Mouse (Mus musculus): ENCODE measurements at regions not wholly inside any gene's neighbourhood (a gene's known extent, or its start where the extent isn't known, plus 50 kb on each side); places are given as distances from the start of the nearest gene placed in this dataset.
"Not testable (repeated sequence)": the region's sequence is repeated elsewhere in the genome, so short reads cannot be mapped to it uniquely, and the experiment has no call there.

GRCm38 (mm10) chr3:147716391-147716790 lies 864.2 kb downstream of the Ttll7 start:
- Histone ChIP-seq H3K27me3 (no peaks in the 10 kb centered on the region), H3K27ac (no peak overlapping the region), H3K4me3 (replicated peaks) (no peak overlapping the region), H3K4me1 (replicated peaks) (no peaks in the 10 kb centered on the region), H3K9ac (replicated peaks) (no peak overlapping the region), H3K9me3 (no peaks in the 10 kb centered on the region), H3K36me3 (no peaks in the 10 kb centered on the region), H3K4me2 (replicated peaks) (no peak overlapping the region)
- 51% methylated on average over 4 of the region's 4 CpGs for WGBS
- no peak for ATAC-seq

DNA sequence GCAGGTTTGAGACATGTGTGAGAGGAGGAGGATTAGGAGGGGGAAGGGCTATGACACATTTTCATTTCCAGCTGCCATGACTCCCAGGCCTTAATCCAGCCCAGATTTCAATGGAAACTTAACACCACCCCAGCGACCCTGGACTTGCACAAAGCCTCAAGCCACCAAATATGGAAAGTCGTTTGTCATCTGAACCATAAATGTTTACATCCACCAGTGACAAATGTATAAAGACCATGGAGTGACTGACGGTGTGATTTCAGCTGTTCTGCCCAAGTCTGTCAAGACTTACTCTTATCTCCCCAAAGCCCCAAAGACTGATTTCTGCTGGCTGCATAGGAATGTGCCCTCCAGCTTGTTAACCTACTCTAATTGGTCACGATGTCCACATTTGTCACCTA lies 855.2 kb downstream of the Ttll7 start:
- 56% methylated on average over 4 of the region's 4 CpGs for WGBS
- H3K27ac ChIP-seq, result no peak overlapping the region
- H3K27me3 ChIP-seq, result no peaks in the 10 kb centered on the region
- no peaks in the 10 kb centered on the region for H3K4me1 ChIP-seq (replicated peaks)
- H3K4me2 ChIP-seq (replicated peaks), result no peak overlapping the region
- H3K4me3 ChIP-seq (replicated peaks), result no peak overlapping the region
- H3K9ac ChIP-seq (replicated peaks), result no peak overlapping the region
- ATAC-seq, result no peak
- H3K9me3 ChIP-seq, result no peaks in the 10 kb centered on the region
- no peaks in the 10 kb centered on the region for H3K36me3 ChIP-seq

DNA sequence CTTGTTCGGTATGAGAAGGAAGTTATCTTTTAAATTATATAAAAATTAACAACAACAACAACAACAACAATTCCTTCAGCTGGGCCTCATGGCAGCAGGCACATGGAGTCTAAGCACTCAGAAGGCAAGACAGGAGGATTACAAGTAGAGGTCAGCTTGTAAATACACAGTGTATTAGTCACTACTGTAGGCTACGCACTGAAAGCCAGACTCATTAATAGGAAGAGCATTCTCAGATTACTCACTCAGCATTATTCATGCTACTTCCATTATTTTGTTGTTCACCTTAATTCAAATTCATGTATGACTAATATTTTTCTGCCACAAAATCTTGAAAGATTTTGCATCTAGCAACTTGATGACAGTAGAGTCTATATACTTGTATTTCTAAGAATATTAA lies 831.6 kb downstream of the Ttll7 start:
- WGBS, result 87% methylated on average over 2 of the region's 2 CpGs
- Histone ChIP-seq H3K4me3 (replicated peaks) (no peak overlapping the region), H3K4me2 (replicated peaks) (no peak overlapping the region), H3K9me3 (no peaks in the 10 kb centered on the region), H3K27ac (no peak overlapping the region), H3K27me3 (no peaks in the 10 kb centered on the region), H3K36me3 (no peaks in the 10 kb centered on the region), H3K9ac (replicated peaks) (no peak overlapping the region), H3K4me1 (replicated peaks) (peaks cover 9% of the 10 kb centered on the region)
- ATAC-seq, result no peak

DNA sequence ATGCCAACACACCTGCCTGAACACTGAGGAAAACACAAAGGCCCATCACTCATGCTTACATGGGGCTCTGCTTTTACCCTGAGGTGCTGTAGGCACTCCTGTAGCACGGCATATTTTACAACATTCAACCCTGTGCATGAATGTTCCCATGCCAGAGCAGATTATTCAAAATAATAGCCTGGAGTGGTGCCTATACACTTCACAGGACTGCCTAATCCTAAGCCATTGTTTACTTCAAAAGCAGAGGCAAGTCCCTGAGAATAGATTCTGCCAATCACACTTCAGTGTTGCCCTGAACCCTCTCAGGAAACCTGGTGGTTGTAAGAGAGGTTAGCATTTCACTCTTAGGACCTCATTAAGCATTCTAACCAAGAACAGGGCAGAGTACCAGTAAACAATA lies 828.1 kb downstream of the Ttll7 start:
- Histone ChIP-seq H3K9ac (replicated peaks) (no peak overlapping the region), H3K27me3 (no peaks in the 10 kb centered on the region), H3K4me2 (replicated peaks) (no peak overlapping the region), H3K27ac (no peak overlapping the region), H3K9me3 (no peaks in the 10 kb centered on the region), H3K4me1 (replicated peaks) (peaks cover 9% of the 10 kb centered on the region), H3K4me3 (replicated peaks) (no peak overlapping the region), H3K36me3 (no peaks in the 10 kb centered on the region)
- ATAC-seq, result peak; percentile 92
- WGBS, result 17% methylated on average over 1 of the region's 1 CpGs

DNA sequence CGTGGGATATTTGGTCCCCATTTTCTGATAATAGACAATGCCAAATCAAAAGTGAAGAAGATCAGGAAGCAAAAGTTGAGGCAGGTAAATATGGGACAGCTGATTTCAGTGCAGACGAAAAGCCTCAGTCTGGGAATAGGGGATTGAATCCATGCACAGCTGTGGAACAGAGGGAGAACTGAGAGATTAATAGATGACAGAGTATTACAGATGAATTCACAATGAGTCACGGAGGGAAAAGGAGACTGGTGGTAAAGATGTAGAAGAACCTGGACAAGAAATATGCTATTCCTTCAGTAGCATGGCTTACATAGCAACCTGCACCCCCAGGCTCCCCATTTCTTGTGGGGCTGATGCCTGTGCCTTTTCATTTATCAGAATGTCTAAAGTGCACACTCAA lies 810.4 kb downstream of the Ttll7 start:
- no peaks in the 10 kb centered on the region for H3K27me3 ChIP-seq
- H3K27ac ChIP-seq, result no peak overlapping the region
- no peak overlapping the region for H3K9ac ChIP-seq (replicated peaks)
- no peak overlapping the region for H3K4me2 ChIP-seq (replicated peaks)
- H3K36me3 ChIP-seq, result no peaks in the 10 kb centered on the region
- no peak for ATAC-seq
- no peaks in the 10 kb centered on the region for H3K9me3 ChIP-seq
- H3K4me1 ChIP-seq (replicated peaks), result no peaks in the 10 kb centered on the region
- no peak overlapping the region for H3K4me3 ChIP-seq (replicated peaks)
- WGBS, result 78% methylated on average over 3 of the region's 3 CpGs

DNA sequence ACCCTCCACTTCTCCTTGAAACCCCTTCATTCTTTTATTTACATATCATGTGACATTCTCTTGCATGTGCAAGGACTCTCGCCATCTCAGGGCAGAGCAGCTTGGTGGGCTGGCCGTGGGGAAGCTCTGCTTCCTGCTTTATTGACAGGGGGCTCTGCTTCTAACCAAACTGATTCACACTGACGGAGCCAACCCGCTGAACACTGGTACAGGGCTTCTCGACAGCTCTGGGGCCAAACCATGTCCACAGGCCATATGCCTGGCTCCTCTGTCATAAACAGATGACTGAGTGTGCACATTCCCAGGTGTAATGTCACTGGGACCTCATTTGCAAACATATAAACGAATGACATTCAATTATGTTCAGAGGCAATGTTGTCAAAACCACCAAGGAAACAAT lies 800.7 kb downstream of the Ttll7 start:
- peak; percentile 81 for ATAC-seq
- H3K36me3 ChIP-seq, result no peaks in the 10 kb centered on the region
- 51% methylated on average over 6 of the region's 6 CpGs for WGBS
- no peak overlapping the region for H3K4me3 ChIP-seq (replicated peaks)
- H3K9ac ChIP-seq (replicated peaks), result no peak overlapping the region
- H3K4me2 ChIP-seq (replicated peaks), result no peak overlapping the region
- no peak overlapping the region for H3K27ac ChIP-seq
- no peaks in the 10 kb centered on the region for H3K27me3 ChIP-seq
- no peaks in the 10 kb centered on the region for H3K9me3 ChIP-seq
- peaks cover 7% of the 10 kb centered on the region; the same call in 1 of the 2 replicates for H3K4me1 ChIP-seq (replicated peaks)

DNA sequence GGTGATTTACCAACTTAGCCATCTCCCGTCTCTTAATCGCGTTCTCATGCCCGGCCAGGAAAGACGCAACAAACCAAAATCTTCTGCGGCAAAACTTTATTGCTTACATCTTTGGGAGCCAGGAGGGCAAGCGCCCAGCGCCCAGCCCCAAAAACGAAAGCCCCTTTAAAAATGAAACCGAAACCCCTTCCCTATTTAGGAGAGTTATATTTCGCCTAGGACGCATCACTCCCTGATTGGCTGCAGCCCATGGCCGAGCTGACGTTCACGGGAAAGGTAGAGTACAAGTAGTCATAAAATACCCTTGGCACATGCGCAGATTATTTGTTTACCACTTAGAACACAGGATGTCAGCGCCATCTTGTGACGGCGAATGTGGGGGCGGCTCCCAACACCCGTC lies 783.3 kb downstream of the Ttll7 start:
- not testable (repeated sequence) for H3K4me2 ChIP-seq (replicated peaks); H3K9me3 ChIP-seq; H3K27ac ChIP-seq; H3K4me3 ChIP-seq (replicated peaks); H3K4me1 ChIP-seq (replicated peaks); H3K9ac ChIP-seq (replicated peaks); ATAC-seq; H3K27me3 ChIP-seq; H3K36me3 ChIP-seq
- WGBS, result 95% methylated on average over 21 of the region's 21 CpGs

GRCm38 (mm10) chr3:147631151-147631550 lies 779.0 kb downstream of the Ttll7 start:
- 96% methylated on average over 3 of the region's 3 CpGs for WGBS

GRCm38 (mm10) chr3:147583697-147584315 lies 731.6 kb downstream of the Ttll7 start:
- Histone ChIP-seq H3K4me3 (replicated peaks) (no peak overlapping the region), H3K4me2 (replicated peaks) (no peak overlapping the region), H3K36me3 (no peaks in the 10 kb centered on the region), H3K9ac (replicated peaks) (no peak overlapping the region), H3K27me3 (no peaks in the 10 kb centered on the region), H3K9me3 (no peaks in the 10 kb centered on the region), H3K4me1 (replicated peaks) (no peaks in the 10 kb centered on the region), H3K27ac (no peak overlapping the region)
- no peak for ATAC-seq
- WGBS, result 76% methylated on average over 6 of the region's 6 CpGs

More at GRCm38 (mm10) chr3:147631151-147631550, 779.0 kb downstream of the Ttll7 start:
- no peak for ATAC-seq
- no peak overlapping the region for H3K9ac ChIP-seq (replicated peaks)
- no peak overlapping the region for H3K4me3 ChIP-seq (replicated peaks)
- peaks cover 5% of the 10 kb centered on the region; the same call in 1 of the 2 replicates for H3K9me3 ChIP-seq
- H3K27ac ChIP-seq, result no peak overlapping the region
- H3K4me2 ChIP-seq (replicated peaks), result no peak overlapping the region
- H3K4me1 ChIP-seq (replicated peaks), result no peaks in the 10 kb centered on the region
- H3K36me3 ChIP-seq, result no peaks in the 10 kb centered on the region
- H3K27me3 ChIP-seq, result no peaks in the 10 kb centered on the region

DNA sequence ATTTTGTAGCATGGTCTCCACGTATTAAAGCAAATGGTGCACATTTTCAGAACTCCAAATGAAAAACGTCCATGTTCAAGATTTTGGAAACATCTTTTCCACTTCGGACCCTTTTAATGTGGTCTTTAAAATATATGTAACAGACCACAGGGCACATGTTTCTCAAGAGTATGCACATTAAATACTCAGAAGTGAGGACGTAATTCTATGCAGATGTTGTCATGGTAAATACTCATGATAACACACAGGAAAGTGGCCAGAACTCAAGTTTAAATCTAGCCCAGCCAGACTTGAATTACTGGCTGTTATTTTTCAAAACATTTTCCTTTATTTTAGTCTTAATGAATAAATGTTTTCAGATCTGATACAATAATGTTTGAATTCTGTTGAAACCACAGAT lies 719.7 kb downstream of the Ttll7 start:
- no peaks in the 10 kb centered on the region for H3K9me3 ChIP-seq
- no peaks in the 10 kb centered on the region for H3K36me3 ChIP-seq
- no peaks in the 10 kb centered on the region for H3K4me1 ChIP-seq (replicated peaks)
- WGBS, result 93% methylated on average over 4 of the region's 4 CpGs
- no peak overlapping the region for H3K27ac ChIP-seq
- H3K4me2 ChIP-seq (replicated peaks), result no peak overlapping the region
- no peak for ATAC-seq
- H3K9ac ChIP-seq (replicated peaks), result no peak overlapping the region
- no peak overlapping the region for H3K4me3 ChIP-seq (replicated peaks)
- no peaks in the 10 kb centered on the region for H3K27me3 ChIP-seq

DNA sequence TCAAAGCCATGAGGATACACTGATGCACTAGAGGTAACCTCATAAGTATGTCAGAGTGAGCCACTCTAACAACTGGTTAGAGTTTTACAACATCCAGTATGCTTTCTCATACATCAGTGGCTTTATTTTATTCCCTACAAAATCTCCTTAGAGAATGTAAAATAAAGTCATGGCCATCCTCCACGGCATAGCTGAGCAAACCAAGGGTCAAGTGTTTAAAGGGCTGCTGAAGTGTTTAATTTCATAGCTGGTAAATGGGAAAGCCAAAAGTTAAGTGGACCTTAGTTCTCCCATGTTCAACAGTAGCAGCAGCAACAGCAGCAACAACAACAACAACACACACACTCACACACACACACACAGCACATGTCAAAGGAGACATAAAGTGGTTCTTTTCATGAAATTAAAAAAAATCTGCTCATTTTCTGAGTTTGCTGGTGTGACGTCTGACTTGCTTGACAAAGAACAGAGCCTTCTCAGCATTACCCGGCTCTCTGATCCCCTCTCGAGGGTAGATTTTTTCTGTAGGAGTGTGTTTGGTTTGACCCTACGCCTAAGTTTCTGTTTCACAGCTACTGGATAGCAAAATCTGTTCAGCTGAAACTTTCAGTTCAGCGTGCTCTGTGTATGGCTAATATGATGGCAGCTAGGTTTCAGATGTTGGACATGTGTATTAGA lies 693.3 kb downstream of the Ttll7 start:
- 79% methylated on average over 6 of the region's 6 CpGs for WGBS
- no peak overlapping the region for H3K27ac ChIP-seq
- H3K9ac ChIP-seq (replicated peaks), result no peak overlapping the region
- no peaks in the 10 kb centered on the region for H3K4me1 ChIP-seq (replicated peaks)
- H3K4me2 ChIP-seq (replicated peaks), result no peak overlapping the region
- no peak overlapping the region for H3K4me3 ChIP-seq (replicated peaks)
- ATAC-seq, result no peak
- H3K27me3 ChIP-seq, result no peaks in the 10 kb centered on the region
- no peaks in the 10 kb centered on the region for H3K9me3 ChIP-seq
- no peaks in the 10 kb centered on the region for H3K36me3 ChIP-seq

DNA sequence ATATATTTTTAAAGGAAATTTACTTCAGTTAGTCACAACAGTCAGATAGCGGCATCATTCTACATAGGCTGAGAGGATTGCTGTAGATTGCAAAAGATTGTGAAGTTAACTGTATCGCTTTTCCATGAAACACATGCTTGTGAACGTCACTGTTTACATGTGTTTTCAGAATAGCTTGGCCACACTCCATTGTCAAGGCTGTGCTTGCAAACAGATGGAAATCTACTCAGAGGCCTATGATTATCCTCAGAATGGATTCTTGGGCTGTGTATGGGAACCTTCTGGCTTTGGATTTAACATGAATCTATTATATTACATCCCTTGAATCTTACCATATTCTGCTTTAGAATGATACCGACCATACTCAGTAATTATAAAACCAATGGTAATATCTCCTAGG lies 690.1 kb downstream of the Ttll7 start:
- 94% methylated on average over 4 of the region's 4 CpGs for WGBS
- no peaks in the 10 kb centered on the region for H3K27me3 ChIP-seq
- no peaks in the 10 kb centered on the region for H3K36me3 ChIP-seq
- no peak overlapping the region for H3K9ac ChIP-seq (replicated peaks)
- no peaks in the 10 kb centered on the region for H3K9me3 ChIP-seq
- H3K27ac ChIP-seq, result no peak overlapping the region
- H3K4me1 ChIP-seq (replicated peaks), result no peaks in the 10 kb centered on the region
- no peak overlapping the region for H3K4me3 ChIP-seq (replicated peaks)
- no peak overlapping the region for H3K4me2 ChIP-seq (replicated peaks)
- no peak for ATAC-seq

- Histone ChIP-seq H3K4me3 (replicated peaks) (no peak overlapping the region), H3K36me3 (no peaks in the 10 kb centered on the region), H3K4me1 (replicated peaks) (no peaks in the 10 kb centered on the region), H3K27me3 (no peaks in the 10 kb centered on the region), H3K4me2 (replicated peaks) (no peak overlapping the region), H3K27ac (no peak overlapping the region), H3K9me3 (no peaks in the 10 kb centered on the region), H3K9ac (replicated peaks) (no peak overlapping the region)
- no peak for ATAC-seq
Observed at GRCm38 (mm10) chr3:147537584-147537983, 685.4 kb downstream of the Ttll7 start.
